Mouse (Mus musculus) adrenal gland, postnatal 25 days (tissue): Measurements from ENCODE around the gene Naip6. TPM values are rescaled to one million over a fixed set of nuclear protein-coding genes. Genes with fewer than 3 reads are reported as not detected.
"Not testable (repeated sequence)": the region's sequence is repeated elsewhere in the genome, so short reads cannot be mapped to it uniquely, and the experiment has no call there.

Experiments used
- DNase-seq: peaks from one replicate; pipeline ENCODE4 v3.0.0; 2021; ENCODE audit warnings: mixed read lengths
- long read RNA-seq: library from polyadenylated mRNA; stranded (forward); transcript quantifications from one replicate; pipeline ENCODE4 v2.0.0, GENCODE M21; 2021
- total RNA-seq: library from RNA; stranded (reverse); gene quantifications from 2 replicates; pipeline ENCODE4 v1.2.3, GENCODE M21; 2021

Naip6 gene
- 0.27 TPM in 1 of 2 replicates, not detected in the other for total RNA-seq
- long read RNA-seq, result 0 reads

- not testable (repeated sequence) for DNase-seq
Measured at GRCm38 (mm10) chr13:100317256-100317893, at the start of gene Naip6. Gene Naip6 (minus strand): TSS chr13:100317674.

GRCm38 (mm10) chr13:100352315-100352714 lies 34.8 kb upstream of the Naip6 start:
- not testable (repeated sequence) for DNase-seq

- not testable (repeated sequence) for DNase-seq
Measured at GRCm38 (mm10) chr13:100349510-100350173, 32.2 kb upstream of the Naip6 start.

GRCm38 (mm10) chr13:100341822-100342221 lies 24.3 kb upstream of the Naip6 start:
- DNase-seq, result no peak

GRCm38 (mm10) chr13:100331728-100332127 lies 14.3 kb upstream of the Naip6 start:
- DNase-seq, result not testable (repeated sequence)

GRCm38 (mm10) chr13:100328899-100329298 lies 11.4 kb upstream of the Naip6 start:
- not testable (repeated sequence) for DNase-seq

GRCm38 (mm10) chr13:100328029-100328428 lies 10.6 kb upstream of the Naip6 start:
- not testable (repeated sequence) for DNase-seq

GRCm38 (mm10) chr13:100322266-100322837 lies 4.9 kb upstream of the Naip6 start:
- DNase-seq, result not testable (repeated sequence)

- DNase-seq, result no peak
Measured at GRCm38 (mm10) chr13:100284611-100285010, 32.9 kb downstream of the Naip6 start.

- DNase-seq, result not testable (repeated sequence)
Measured at GRCm38 (mm10) chr13:100271474-100272132, 45.9 kb downstream of the Naip6 start.

GRCm38 (mm10) chr13:100256996-100257395 lies 60.5 kb downstream of the Naip6 start:
- DNase-seq, result not testable (repeated sequence)

GRCm38 (mm10) chr13:100255925-100256324 lies 61.5 kb downstream of the Naip6 start:
- not testable (repeated sequence) for DNase-seq

GRCm38 (mm10) chr13:100251897-100252296 lies 65.6 kb downstream of the Naip6 start:
- DNase-seq, result not testable (repeated sequence)

GRCm38 (mm10) chr13:100246896-100247519 lies 70.5 kb downstream of the Naip6 start:
- not testable (repeated sequence) for DNase-seq

GRCm38 (mm10) chr13:100246223-100246622 lies 71.3 kb downstream of the Naip6 start, which contains the start of gene Naip5:
Gene Naip5 (minus strand): TSS chr13:100246323.
- DNase-seq, result not testable (repeated sequence)

GRCm38 (mm10) chr13:100243702-100244101 lies 73.8 kb downstream of the Naip6 start:
- DNase-seq, result peak; percentile 5

Other genes starting within 250 kb of the Naip6 start
- 32.2 and 40.7 TPM in 2 replicates for gene Bdp1, start 213.6 kb downstream of the Naip6 start, total RNA-seq
- 25.6 and 34.4 TPM in 2 replicates for gene Serf1, start 209.7 kb downstream of the Naip6 start, total RNA-seq
- 36.4 and 39.7 TPM in 2 replicates for gene Smn1, start 192.8 kb downstream of the Naip6 start, total RNA-seq
- gene Naip2, start 115.6 kb downstream of the Naip6 start, total RNA-seq, result 1.5 and 1.9 TPM in 2 replicates
- gene Naip5, start 71.4 kb downstream of the Naip6 start, total RNA-seq, result 7.7 and 13.4 TPM in 2 replicates
- gene Naip1, start 135.2 kb upstream of the Naip6 start, total RNA-seq, result 0.27 and 0.43 TPM in 2 replicates
- 37.6 and 39.8 TPM in 2 replicates for gene Gtf2h2, start 174.9 kb upstream of the Naip6 start, total RNA-seq
- 9.5 and 10.7 TPM in 2 replicates for gene Ocln, start 235.0 kb upstream of the Naip6 start, total RNA-seq